Mouse (Mus musculus) adrenal gland, adult 8-10 months (tissue): ENCODE data around the gene Lingo2. TPM values are rescaled to one million over a fixed set of nuclear protein-coding genes. Genes with fewer than 3 reads are reported as not detected.

Source experiments
- microRNA-seq, 2 experiments: library from miRNA; unstranded; fragments of <30 nt; microRNA quantifications; one replicate each; pipeline ENCODE4 v1.2.0; 2022
- total RNA-seq, 4 experiments: library from RNA; stranded (reverse); gene quantifications; 2 replicates each; pipeline ENCODE4 v1.2.4; 2022

Gene Lingo2
- total RNA-seq, 4 experiments from 2014 or later, result 0.24 TPM; not detected in 3

Small RNA genes lying within 50 kb of the gene (microRNA-seq; reads per million reads assigned to microRNA genes)
- 0 reads per million in 2 experiments for gene Mir873a
- gene Mir873b, result 0 reads per million in 2 experiments
- gene Mir876, result 0 reads per million in 2 experiments
